Mouse (Mus musculus) heart, postnatal 0 days (tissue): ENCODE data around the gene Slc25a22. TPM values are rescaled to one million over a fixed set of nuclear protein-coding genes. Genes with fewer than 3 reads are reported as not detected.

Experiments
- ATAC-seq: fragments of 200-750 bp; cut with Nextera tagmentation; 2 replicates; pipeline ENCODE4 v1.8.0; 2017; ENCODE audit warnings: low read depth, moderate number of reproducible peaks, moderate library complexity; ENCODE audit not compliant: insufficient read depth
- DNase-seq: peaks from one replicate; pipeline ENCODE4 v3.0.0-alpha.2; 2016; ENCODE audit warnings: low spot score
- H3K27ac ChIP-seq: fragments of 300-500 bp; sonication (generic); 2 replicates; pipeline ENCODE4 v1.5.1; 2014; ENCODE audit warnings: low read depth, mild to moderate bottlenecking
- H3K27me3 ChIP-seq: fragments of 300-500 bp; sonication (generic); 2 replicates; pipeline ENCODE4 v1.6.1; 2014; ENCODE audit warnings: low read length, mixed read lengths; ENCODE audit not compliant: control insufficient read depth, insufficient read depth
- H3K36me3 ChIP-seq: fragments of 300-500 bp; sonication (generic); replicated peaks from 2 replicates; pipeline ENCODE4 v1.6.1; 2014; ENCODE audit warnings: low read length, mixed read lengths; ENCODE audit not compliant: control insufficient read depth, insufficient read depth
- H3K4me1 ChIP-seq: fragments of 300-500 bp; sonication (generic); 2 replicates; pipeline ENCODE4 v1.6.1; 2014; ENCODE audit warnings: antibody characterized with exemption; ENCODE audit not compliant: control insufficient read depth, insufficient read depth
- H3K4me2 ChIP-seq: fragments of 300-500 bp; sonication (generic); 2 replicates; pipeline ENCODE4 v1.6.1; 2014; ENCODE audit warnings: low read depth, mild to moderate bottlenecking, low read length, moderate library complexity
- H3K4me3 ChIP-seq: fragments of 300-500 bp; sonication (generic); 2 replicates; pipeline ENCODE4 v1.5.1; 2014; ENCODE audit warnings: low read depth, low read length
- H3K9ac ChIP-seq: fragments of 300-500 bp; sonication (generic); replicated peaks from 2 replicates; pipeline ENCODE4 v1.6.1; 2014; ENCODE audit warnings: low read depth, low read length, mixed read lengths
- H3K9me3 ChIP-seq: fragments of 300-500 bp; sonication (generic); replicated peaks from 2 replicates; pipeline ENCODE4 v1.6.1; 2016; ENCODE audit warnings: low read length; ENCODE audit not compliant: control insufficient read depth
- CTCF ChIP-seq: IDR thresholded peaks from 2 replicates; pipeline ENCODE4 v1.5.1; 2016; ENCODE audit warnings: antibody characterized with exemption, control low read depth, low read depth
- EP300 ChIP-seq: IDR thresholded peaks from 2 replicates; pipeline ENCODE4 v1.6.1; 2016; ENCODE audit warnings: antibody characterized with exemption, low read depth
- WGBS: fragments of 180-500 bp; shearing (Covaris S2); extraction: QIAGEN DNeasy Blood & Tissue Kit; methylation state at CpG from one replicate; pipeline ENCODE4 v1.1.7; 2014; 5-methylcytosine and 5-hydroxymethylcytosine counted together
- polyA plus RNA-seq: library from polyadenylated mRNA; unstranded; fragments of >200 nt; fragmentation: Nextera tagmentation; extraction: Ambion mirVana; gene quantifications from 2 replicates; pipeline ENCODE4 v1.2.1, GENCODE M21; 2015
- total RNA-seq: library from RNA; depleted of rRNA; stranded (reverse); fragments of >200 nt; gene quantifications from 2 replicates; pipeline ENCODE4 v1.2.3, GENCODE M21; 2014; ENCODE audit warnings: low replicate concordance; rRNA removed

Gene Slc25a22
- total and polyA plus RNA-seq, 2 experiments from 2014 or later = 13.1 to 17.7 TPM

GRCm38 (mm10) chr7:141387807-141388486, 49.7 kb downstream of the Slc25a22 start:
- Histone ChIP-seq H3K9ac (no peak overlapping the region), H3K4me1 (peaks cover 6% of the 10 kb centered on the region), H3K4me3 (no peak overlapping the region), H3K36me3 (no peaks in the 10 kb centered on the region), H3K27me3 (no peaks in the 10 kb centered on the region), H3K27ac (no peak overlapping the region), H3K4me2 (no peak overlapping the region), H3K9me3 (no peaks in the 10 kb centered on the region)
- 43% methylated on average over 2 of the region's 2 CpGs for WGBS
- TF ChIP-seq CTCF = no peak
- no peak for TF ChIP-seq EP300
- no peak for DNase-seq
- no peak for ATAC-seq

- no peak for TF ChIP-seq CTCF
- no peak for TF ChIP-seq EP300
- Histone ChIP-seq H3K4me3 (no peak overlapping the region), H3K27me3 (no peaks in the 10 kb centered on the region), H3K9ac (no peak overlapping the region), H3K9me3 (no peaks in the 10 kb centered on the region), H3K4me1 (no peaks in the 10 kb centered on the region), H3K27ac (no peak overlapping the region), H3K36me3 (no peaks in the 10 kb centered on the region), H3K4me2 (no peak overlapping the region)
- DNase-seq (no peak), ATAC-seq (no peak)
- WGBS = 63% methylated on average over 4 of the region's 4 CpGs
Measured at GRCm38 (mm10) chr7:141381068-141381835, 56.4 kb downstream of the Slc25a22 start.

Other genes starting within 250 kb of the Slc25a22 start
- 72.2 and 74.9 TPM in 2 replicates for gene Hras, start 243.9 kb downstream of the Slc25a22 start, total RNA-seq
- gene Hras, start 243.9 kb downstream of the Slc25a22 start, polyA plus RNA-seq = 73.5 and 78.9 TPM in 2 replicates
- 1.1 and 5.6 TPM in 2 replicates for gene Lrrc56, start 243.7 kb downstream of the Slc25a22 start, total RNA-seq
- gene Lrrc56, start 243.7 kb downstream of the Slc25a22 start, polyA plus RNA-seq = 2.9 TPM in 2 replicates
- gene Lmntd2, start 223.8 kb downstream of the Slc25a22 start, total RNA-seq = 0.12 TPM in 1 of 2 replicates, not detected in the other
- gene Lmntd2, start 223.8 kb downstream of the Slc25a22 start, polyA plus RNA-seq = 0.07 and 0.15 TPM in 2 replicates
- 6.7 and 43.2 TPM in 2 replicates for gene Rassf7, start 222.0 kb downstream of the Slc25a22 start, total RNA-seq
- gene Rassf7, start 222.0 kb downstream of the Slc25a22 start, polyA plus RNA-seq = 5.8 and 7.1 TPM in 2 replicates
- gene Phrf1, start 209.1 kb downstream of the Slc25a22 start, total RNA-seq = 28.9 and 31.9 TPM in 2 replicates
- 17.4 and 20.4 TPM in 2 replicates for gene Phrf1, start 209.1 kb downstream of the Slc25a22 start, polyA plus RNA-seq
- 10.0 and 18.8 TPM in 2 replicates for gene Irf7, start 171.4 kb downstream of the Slc25a22 start, total RNA-seq
- 6.2 and 7.5 TPM in 2 replicates for gene Irf7, start 171.4 kb downstream of the Slc25a22 start, polyA plus RNA-seq
- gene Cdhr5, start 161.1 kb downstream of the Slc25a22 start, total RNA-seq = not detected in 2 replicates
- not detected in 2 replicates for gene Cdhr5, start 161.1 kb downstream of the Slc25a22 start, polyA plus RNA-seq
- gene Sct, start 158.8 kb downstream of the Slc25a22 start, total RNA-seq = not detected in 2 replicates
- gene Sct, start 158.8 kb downstream of the Slc25a22 start, polyA plus RNA-seq = 1.0 and 1.6 TPM in 2 replicates
- not detected in 2 replicates for gene Drd4, start 145.9 kb downstream of the Slc25a22 start, total RNA-seq
- gene Drd4, start 145.9 kb downstream of the Slc25a22 start, polyA plus RNA-seq = 0.07 TPM in 1 of 2 replicates, not detected in the other
- 26.4 and 30.6 TPM in 2 replicates for gene Deaf1, start 110.2 kb downstream of the Slc25a22 start, total RNA-seq
- gene Deaf1, start 110.2 kb downstream of the Slc25a22 start, polyA plus RNA-seq = 21.2 and 22.0 TPM in 2 replicates
- 23.6 and 33.0 TPM in 2 replicates for gene Tmem80, start 110.2 kb downstream of the Slc25a22 start, total RNA-seq
- gene Tmem80, start 110.2 kb downstream of the Slc25a22 start, polyA plus RNA-seq = 29.8 and 29.9 TPM in 2 replicates
- 2.7 and 8.9 TPM in 2 replicates for gene Eps8l2, start 99.0 kb downstream of the Slc25a22 start, total RNA-seq
- 0.67 and 0.69 TPM in 2 replicates for gene Eps8l2, start 99.0 kb downstream of the Slc25a22 start, polyA plus RNA-seq
- 151 and 173 TPM in 2 replicates for gene Taldo1, start 45.7 kb downstream of the Slc25a22 start, total RNA-seq
- 225 and 238 TPM in 2 replicates for gene Taldo1, start 45.7 kb downstream of the Slc25a22 start, polyA plus RNA-seq
- gene Gatd1, start 23.8 kb downstream of the Slc25a22 start, total RNA-seq = 29.4 and 32.7 TPM in 2 replicates
- gene Gatd1, start 23.8 kb downstream of the Slc25a22 start, polyA plus RNA-seq = 19.9 and 24.2 TPM in 2 replicates
- gene Cend1, start 8.4 kb downstream of the Slc25a22 start, total RNA-seq = 0.27 and 3.2 TPM in 2 replicates
- 1.7 and 1.8 TPM in 2 replicates for gene Cend1, start 8.4 kb downstream of the Slc25a22 start, polyA plus RNA-seq
- 0.15 and 2.0 TPM in 2 replicates for gene Pidd1, start 6.1 kb upstream of the Slc25a22 start, total RNA-seq
- 1.7 and 2.3 TPM in 2 replicates for gene Pidd1, start 6.1 kb upstream of the Slc25a22 start, polyA plus RNA-seq
- gene Rplp2, start 9.5 kb upstream of the Slc25a22 start, total RNA-seq = 302 and 309 TPM in 2 replicates
- gene Rplp2, start 9.5 kb upstream of the Slc25a22 start, polyA plus RNA-seq = 880 and 926 TPM in 2 replicates
- gene Pnpla2, start 17.3 kb upstream of the Slc25a22 start, total RNA-seq = 47.9 and 63.8 TPM in 2 replicates
- gene Pnpla2, start 17.3 kb upstream of the Slc25a22 start, polyA plus RNA-seq = 157 and 159 TPM in 2 replicates
- 6.2 and 134 TPM in 2 replicates for gene Cracr2b, start 23.2 kb upstream of the Slc25a22 start, total RNA-seq
- gene Cracr2b, start 23.2 kb upstream of the Slc25a22 start, polyA plus RNA-seq = 23.9 and 24.2 TPM in 2 replicates
- 288 and 323 TPM in 2 replicates for gene Cd151, start 29.5 kb upstream of the Slc25a22 start, total RNA-seq
- 37.8 and 39.7 TPM in 2 replicates for gene Cd151, start 29.5 kb upstream of the Slc25a22 start, polyA plus RNA-seq
- gene Polr2l, start 37.2 kb upstream of the Slc25a22 start, total RNA-seq = 17.4 and 32.3 TPM in 2 replicates
- gene Polr2l, start 37.2 kb upstream of the Slc25a22 start, polyA plus RNA-seq = 77.6 and 81.3 TPM in 2 replicates
- gene Tspan4, start 37.3 kb upstream of the Slc25a22 start, total RNA-seq = 84.2 and 87.8 TPM in 2 replicates
- gene Tspan4, start 37.3 kb upstream of the Slc25a22 start, polyA plus RNA-seq = 72.2 and 72.3 TPM in 2 replicates
- gene Chid1, start 102.0 kb upstream of the Slc25a22 start, total RNA-seq = 12.5 and 23.5 TPM in 2 replicates
- 17.7 and 20.3 TPM in 2 replicates for gene Chid1, start 102.0 kb upstream of the Slc25a22 start, polyA plus RNA-seq
- gene Ap2a2, start 124.3 kb upstream of the Slc25a22 start, total RNA-seq = 60.4 and 63.3 TPM in 2 replicates
- gene Ap2a2, start 124.3 kb upstream of the Slc25a22 start, polyA plus RNA-seq = 28.7 and 30.6 TPM in 2 replicates
- gene Muc6, start 217.4 kb upstream of the Slc25a22 start, total RNA-seq = not detected in 2 replicates
- 0.03 and 0.04 TPM in 2 replicates for gene Muc6, start 217.4 kb upstream of the Slc25a22 start, polyA plus RNA-seq